Mouse (Mus musculus) lung, postnatal 0 days (tissue): Measurements from ENCODE around the gene Tsc2.

Source experiments
- CTCF ChIP-seq: IDR thresholded peaks from 2 replicates; pipeline ENCODE4 v1.5.1; 2016; ENCODE audit warnings: antibody characterized with exemption, mild to moderate bottlenecking
- EP300 ChIP-seq: IDR thresholded peaks from 2 replicates; pipeline ENCODE4 v1.6.1; 2016; ENCODE audit warnings: antibody characterized with exemption, mild to moderate bottlenecking, control low read depth

DNA sequence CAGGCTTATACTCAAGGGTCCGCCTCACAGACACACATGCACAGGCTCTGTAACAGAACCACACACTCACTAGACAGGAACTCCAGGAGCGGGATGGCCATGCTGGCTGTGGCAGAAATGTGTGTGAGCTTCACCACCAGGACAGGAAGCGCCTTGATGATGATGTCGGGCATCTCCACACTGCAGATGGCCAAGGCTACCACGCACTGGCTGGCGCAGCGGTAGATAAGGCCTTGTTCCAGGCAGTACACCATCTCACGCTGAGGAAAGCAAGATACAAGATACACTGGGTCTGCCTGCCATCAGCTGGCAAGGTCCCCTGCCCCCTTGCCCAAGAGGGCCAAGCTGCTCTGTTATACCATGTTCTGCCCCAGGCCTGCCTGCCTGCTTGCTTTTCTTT is 23.6 kb downstream of the Tsc2 start:
- TF ChIP-seq EP300 = no peak
- TF ChIP-seq CTCF = no peak
